Mouse (Mus musculus): ENCODE results near the gene Arid5a. TPM values are rescaled to one million over a fixed set of nuclear protein-coding genes. Genes with fewer than 3 reads are reported as not detected.
A peak's percentile ranks its signal among the peaks of the same experiment; 100 is the strongest.

The Arid5a gene
- polyA plus RNA-seq, 1 experiment from 2014 or later = 3.3 TPM

DNA sequence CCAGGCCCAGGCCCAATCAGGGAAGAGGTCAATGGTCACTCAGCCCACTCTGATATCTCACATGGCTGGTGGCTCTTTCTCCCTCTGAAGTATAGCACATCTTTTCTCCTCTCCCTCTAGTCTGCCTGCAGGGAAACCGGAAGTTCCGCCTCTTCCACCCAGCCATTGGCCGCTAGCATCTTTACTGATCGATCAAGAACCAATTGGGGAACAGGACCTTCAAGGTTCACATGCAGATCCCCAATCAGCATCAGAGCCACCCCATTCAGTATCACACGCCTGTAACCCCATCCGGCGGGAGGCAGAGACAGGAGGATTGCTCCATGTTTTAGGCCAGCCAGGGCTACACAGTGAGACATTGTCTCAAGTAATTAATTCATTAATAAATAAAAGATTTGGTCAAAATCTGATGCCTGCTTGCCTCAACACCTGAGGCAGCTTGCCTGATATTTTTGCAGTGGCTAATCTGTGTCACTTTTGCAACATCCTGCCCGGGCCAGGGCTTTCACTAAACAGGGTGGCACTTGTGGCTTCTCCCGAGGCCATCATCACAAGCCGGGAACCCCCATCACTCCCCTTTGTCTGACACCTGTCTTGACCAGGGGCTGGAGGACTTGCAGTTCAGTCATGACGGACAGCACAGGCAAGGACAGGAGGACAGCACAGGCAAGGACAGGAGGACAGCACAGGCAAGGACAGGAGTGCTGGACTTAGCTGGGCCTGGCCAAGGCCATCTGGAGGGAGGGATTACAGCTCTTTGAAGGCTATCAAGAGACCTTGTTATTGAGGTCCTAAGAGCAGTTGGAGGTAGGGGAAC, 7.6 kb downstream of the Arid5a start:
- Histone ChIP-seq H3K4me3 (no peak overlapping the region), H3K36me3 (replicated peaks) (peaks cover 7% of the 10 kb centered on the region; the same call in 1 of the 2 replicates), H3K9me3 (no peaks in the 10 kb centered on the region), H3K27me3 (replicated peaks; ENCODE audit: low read depth, poor library complexity, severe bottlenecking) (peaks cover 5% of the 10 kb centered on the region; the same call in 1 of the 2 replicates), H3K27ac (replicated peaks) (no peak overlapping the region), H3K4me1 (peaks cover 5% of the 10 kb centered on the region)
- 86% methylated on average over 11 of the region's 11 CpGs for WGBS
- DNase-seq (ENCODE audit: low spot score) = no peak

DNA sequence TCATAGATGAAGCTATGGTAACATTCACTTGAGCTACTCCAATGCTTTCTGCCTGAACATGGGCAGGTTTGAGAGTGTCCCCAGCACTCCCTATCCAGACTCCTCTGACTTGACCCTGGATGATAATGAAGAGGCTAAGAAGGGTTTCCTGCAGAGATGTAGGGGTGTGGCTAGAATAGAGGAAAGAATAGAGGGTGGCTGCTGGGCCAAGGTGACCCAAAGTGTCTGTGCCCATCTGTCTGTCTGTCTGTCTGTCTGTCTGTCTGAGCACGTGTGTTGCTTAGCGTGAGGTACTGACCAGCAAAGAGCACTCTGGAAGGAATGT, 8.2 kb downstream of the Arid5a start:
- 87% methylated on average over 2 of the region's 2 CpGs for WGBS
- H3K4me1 ChIP-seq = 0 out of 2 replicates have a peak, but pooled peaks cover 3% of the 10 kb centered on the region
- no peak overlapping the region for H3K27ac ChIP-seq (replicated peaks)
- H3K27me3 ChIP-seq (replicated peaks; ENCODE audit: low read depth, poor library complexity, severe bottlenecking) = no peaks in the 10 kb centered on the region
- H3K36me3 ChIP-seq (replicated peaks) = peaks cover 12% of the 10 kb centered on the region; the same call in 1 of the 2 replicates
- no peaks in the 10 kb centered on the region for H3K9me3 ChIP-seq
- no peak for DNase-seq (ENCODE audit: low spot score)
- H3K4me3 ChIP-seq = no peak overlapping the region

DNA sequence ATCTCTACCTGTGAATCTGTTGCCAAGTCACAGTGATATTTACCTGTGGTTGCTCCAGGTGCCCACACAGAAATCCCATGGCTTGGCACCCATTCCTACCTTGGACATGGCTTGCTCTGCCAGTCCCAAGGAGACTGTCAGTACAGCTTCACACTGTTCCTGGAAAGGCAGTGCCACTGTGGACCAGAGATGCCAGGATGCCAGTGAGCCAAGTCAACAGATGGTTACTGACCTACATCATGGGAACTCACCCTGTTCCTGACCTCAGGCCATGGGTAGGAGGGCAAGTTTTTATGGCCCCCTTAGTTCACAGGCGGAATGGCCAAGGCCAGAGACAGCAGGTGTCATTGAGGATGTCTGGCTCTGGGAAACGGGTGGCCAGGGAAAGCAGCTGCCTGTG, 13.6 kb downstream of the Arid5a start:
- peaks cover 29% of the 10 kb centered on the region for H3K4me1 ChIP-seq
- H3K9me3 ChIP-seq = no peaks in the 10 kb centered on the region
- H3K4me3 ChIP-seq = no peak overlapping the region
- H3K27ac ChIP-seq (replicated peaks) = no peak overlapping the region
- no peaks in the 10 kb centered on the region for H3K27me3 ChIP-seq (replicated peaks; ENCODE audit: low read depth, poor library complexity, severe bottlenecking)
- H3K36me3 ChIP-seq (replicated peaks) = peaks cover 23% of the 10 kb centered on the region
- DNase-seq (ENCODE audit: low spot score) = no peak
- 87% methylated on average over 2 of the region's 2 CpGs for WGBS

DNA sequence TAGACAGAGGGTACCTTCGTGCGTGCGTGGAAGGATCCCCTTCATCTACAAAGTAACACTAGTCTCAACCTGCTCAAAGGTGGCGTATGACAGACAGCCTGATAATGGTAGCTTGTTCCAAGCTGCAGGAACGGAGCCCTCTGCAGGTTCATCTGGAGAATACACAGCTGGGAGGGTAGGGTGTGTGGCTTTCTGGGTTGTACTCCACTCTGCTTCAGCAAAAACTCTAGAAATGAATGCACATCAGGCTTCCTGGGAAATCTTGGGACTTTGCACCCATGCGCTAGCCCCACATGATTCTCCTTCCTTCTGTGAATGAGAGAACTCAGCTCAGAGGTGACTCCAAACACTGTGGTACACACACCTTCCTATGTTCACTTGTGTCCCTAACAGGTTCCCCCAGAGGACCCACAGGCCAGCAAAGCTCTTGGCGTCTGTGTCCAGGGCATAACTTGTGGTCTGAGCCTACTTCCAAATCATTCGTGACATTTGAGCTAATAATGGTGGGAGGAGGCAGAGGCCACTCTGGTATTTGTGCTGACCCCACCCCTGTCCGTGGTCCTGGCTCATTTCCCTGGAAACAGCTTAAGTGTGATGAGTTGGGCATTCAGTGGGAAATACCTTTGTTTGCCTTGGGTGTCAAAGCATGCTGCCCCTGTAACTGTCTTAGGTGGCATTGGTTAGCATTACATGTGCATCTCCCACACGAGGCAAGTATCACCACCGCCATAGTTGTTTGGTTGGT, 14.5 kb downstream of the Arid5a start:
- H3K36me3 ChIP-seq (replicated peaks) = peaks cover 26% of the 10 kb centered on the region
- peaks cover 29% of the 10 kb centered on the region for H3K4me1 ChIP-seq
- H3K4me3 ChIP-seq = no peak overlapping the region
- no peak for DNase-seq (ENCODE audit: low spot score)
- H3K27me3 ChIP-seq (replicated peaks; ENCODE audit: low read depth, poor library complexity, severe bottlenecking) = no peaks in the 10 kb centered on the region
- no peaks in the 10 kb centered on the region for H3K9me3 ChIP-seq
- no peak overlapping the region for H3K27ac ChIP-seq (replicated peaks)
- 70% methylated on average over 11 of the region's 11 CpGs for WGBS

DNA sequence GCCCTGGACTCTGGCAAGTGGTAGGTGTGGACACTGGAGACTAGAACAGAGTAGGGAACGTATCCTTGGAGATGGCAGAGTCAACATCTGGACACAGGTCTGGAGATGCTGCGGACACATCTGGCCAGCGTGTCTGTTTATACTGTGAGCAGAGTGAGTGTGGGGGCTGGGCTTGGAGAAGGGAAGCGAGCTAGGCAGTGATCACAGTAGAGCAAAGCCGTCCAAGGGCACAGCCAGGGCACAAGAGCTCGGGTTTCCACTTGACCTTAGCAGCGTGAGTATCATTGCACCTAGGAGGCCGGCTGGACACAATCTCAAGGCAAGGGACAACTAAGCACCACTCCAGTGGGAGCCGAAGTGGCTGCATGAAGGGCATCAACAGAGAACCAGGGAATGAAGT, 15.5 kb downstream of the Arid5a start:
- H3K9me3 ChIP-seq = no peaks in the 10 kb centered on the region
- peaks cover 27% of the 10 kb centered on the region for H3K4me1 ChIP-seq
- no peak overlapping the region for H3K4me3 ChIP-seq
- H3K36me3 ChIP-seq (replicated peaks) = peaks cover 34% of the 10 kb centered on the region
- no peaks in the 10 kb centered on the region for H3K27me3 ChIP-seq (replicated peaks; ENCODE audit: low read depth, poor library complexity, severe bottlenecking)
- peak; percentile 30 for DNase-seq (ENCODE audit: low spot score)
- no peak overlapping the region for H3K27ac ChIP-seq (replicated peaks)
- 42% methylated on average over 9 of the region's 9 CpGs for WGBS

DNA sequence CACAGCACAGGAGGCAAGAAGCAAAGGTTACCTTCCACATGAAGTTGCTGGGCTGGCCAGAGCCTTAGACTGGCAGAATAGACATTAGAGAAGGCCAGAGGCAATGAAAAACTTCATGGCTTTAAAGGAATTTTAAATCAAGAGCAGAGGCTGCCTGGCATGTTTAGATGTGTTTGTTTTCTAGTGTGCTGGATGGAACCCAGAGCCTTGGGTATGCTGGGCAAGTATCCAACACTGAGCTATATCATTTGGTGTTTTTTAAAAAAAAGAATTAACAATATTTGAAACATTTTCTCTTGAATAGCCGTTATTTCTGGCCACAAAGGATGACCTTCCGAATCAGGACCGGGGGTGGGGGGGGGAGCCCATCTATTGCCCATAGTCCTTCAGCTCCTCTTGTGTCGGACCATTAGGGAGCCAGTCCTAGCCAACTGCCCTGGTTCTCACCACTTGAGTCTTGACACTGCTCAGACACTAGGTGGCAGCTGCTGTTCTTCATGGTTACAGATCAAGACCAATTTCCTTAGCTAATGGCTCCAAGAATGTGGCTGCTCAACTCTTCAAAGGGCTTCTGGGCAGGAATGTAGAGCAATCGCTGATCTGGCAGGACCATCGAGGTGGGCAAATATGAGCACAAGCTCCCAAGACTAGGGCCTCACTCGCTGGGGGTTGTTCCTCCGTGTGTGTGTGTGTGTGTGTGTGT, 16.4 kb downstream of the Arid5a start:
- WGBS = 50% methylated on average over 8 of the region's 8 CpGs
- DNase-seq (ENCODE audit: low spot score) = peak; percentile 47
- H3K36me3 ChIP-seq (replicated peaks) = peaks cover 35% of the 10 kb centered on the region
- no peaks in the 10 kb centered on the region for H3K9me3 ChIP-seq
- H3K27me3 ChIP-seq (replicated peaks; ENCODE audit: low read depth, poor library complexity, severe bottlenecking) = no peaks in the 10 kb centered on the region
- H3K4me1 ChIP-seq = peaks cover 27% of the 10 kb centered on the region
- H3K4me3 ChIP-seq = no peak overlapping the region
- no peak overlapping the region for H3K27ac ChIP-seq (replicated peaks)

DNA sequence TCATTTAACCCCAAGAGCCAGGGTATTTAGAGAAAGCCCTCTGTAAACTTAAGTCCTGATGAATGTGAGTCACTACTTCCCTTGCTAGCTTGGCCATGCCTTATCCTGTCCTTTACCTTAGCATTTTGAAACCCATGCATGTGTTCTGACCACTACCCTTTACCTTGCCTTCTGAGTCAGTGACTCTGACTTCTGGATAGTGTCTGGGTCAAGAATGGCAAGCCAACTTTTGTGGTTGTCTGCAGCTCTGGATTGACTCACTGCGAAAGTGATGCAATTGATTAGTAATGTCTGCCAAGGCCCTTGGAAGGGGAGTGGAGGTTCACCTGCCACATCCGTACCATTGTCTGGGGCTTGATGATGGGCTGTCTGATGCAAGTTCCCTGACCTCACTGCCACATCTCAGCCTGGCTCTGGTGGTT, 18.4 kb downstream of the Arid5a start:
- Histone ChIP-seq H3K9me3 (no peaks in the 10 kb centered on the region), H3K4me1 (peaks cover 27% of the 10 kb centered on the region), H3K4me3 (no peak overlapping the region), H3K27me3 (replicated peaks; ENCODE audit: low read depth, poor library complexity, severe bottlenecking) (no peaks in the 10 kb centered on the region), H3K36me3 (replicated peaks) (peaks cover 38% of the 10 kb centered on the region), H3K27ac (replicated peaks) (no peak overlapping the region)
- WGBS = 89% methylated on average over 2 of the region's 2 CpGs
- no peak for DNase-seq (ENCODE audit: low spot score)

DNA sequence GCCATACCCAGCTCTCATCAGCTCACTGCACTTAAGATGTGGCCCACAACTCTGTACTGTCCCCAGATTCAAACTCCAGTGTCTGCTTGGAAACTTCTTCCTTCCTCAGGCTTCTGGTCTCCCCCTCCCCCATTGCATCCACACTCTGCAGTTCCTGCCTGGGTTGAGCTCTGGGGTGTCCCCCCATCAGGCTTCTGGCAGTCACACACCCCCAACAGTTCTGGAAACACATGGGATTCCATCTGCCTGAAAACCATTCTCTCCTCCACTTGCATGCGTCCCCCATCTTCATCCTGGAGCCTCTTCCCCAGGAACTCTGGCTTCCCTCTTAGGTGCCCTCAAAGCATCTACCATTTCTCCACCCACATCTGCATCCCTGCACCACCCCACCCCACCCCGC, 19.3 kb downstream of the Arid5a start:
- Histone ChIP-seq H3K4me3 (no peak overlapping the region), H3K27ac (replicated peaks) (no peak overlapping the region)

DNA sequence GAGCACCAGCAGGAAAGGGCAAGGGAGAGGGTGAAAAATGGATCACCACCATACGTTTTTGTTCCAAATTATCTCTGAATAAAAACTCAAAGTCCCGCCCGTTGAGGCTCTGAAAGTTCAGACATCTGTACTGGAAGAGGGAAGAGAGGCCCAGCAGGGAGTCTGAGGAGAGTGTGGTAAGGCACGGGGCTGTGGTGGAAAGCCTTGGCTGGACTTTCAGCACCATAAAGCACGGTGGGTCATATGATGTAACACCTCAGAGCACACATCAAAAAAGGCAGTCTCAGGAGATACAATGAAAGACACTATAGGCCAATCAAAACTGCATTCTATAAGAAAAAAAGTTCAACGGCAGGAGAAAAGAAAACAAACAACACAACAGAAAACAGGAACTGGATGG, 24.2 kb downstream of the Arid5a start:
- Histone ChIP-seq H3K27me3 (replicated peaks; ENCODE audit: low read depth, poor library complexity, severe bottlenecking) (no peaks in the 10 kb centered on the region), H3K36me3 (replicated peaks) (peaks cover 65% of the 10 kb centered on the region), H3K27ac (replicated peaks) (no peak overlapping the region), H3K4me3 (no peak overlapping the region), H3K9me3 (no peaks in the 10 kb centered on the region), H3K4me1 (no peaks in the 10 kb centered on the region)
- no peak for DNase-seq (ENCODE audit: low spot score)
- 80% methylated on average over 6 of the region's 6 CpGs for WGBS

More for the DNA sequence above, 19.3 kb downstream of the Arid5a start:
- WGBS = 84% methylated on average over 2 of the region's 2 CpGs
- no peaks in the 10 kb centered on the region for H3K9me3 ChIP-seq
- peaks cover 24% of the 10 kb centered on the region for H3K4me1 ChIP-seq
- DNase-seq (ENCODE audit: low spot score) = no peak
- H3K27me3 ChIP-seq (replicated peaks; ENCODE audit: low read depth, poor library complexity, severe bottlenecking) = no peaks in the 10 kb centered on the region
- peaks cover 45% of the 10 kb centered on the region for H3K36me3 ChIP-seq (replicated peaks)

DNA sequence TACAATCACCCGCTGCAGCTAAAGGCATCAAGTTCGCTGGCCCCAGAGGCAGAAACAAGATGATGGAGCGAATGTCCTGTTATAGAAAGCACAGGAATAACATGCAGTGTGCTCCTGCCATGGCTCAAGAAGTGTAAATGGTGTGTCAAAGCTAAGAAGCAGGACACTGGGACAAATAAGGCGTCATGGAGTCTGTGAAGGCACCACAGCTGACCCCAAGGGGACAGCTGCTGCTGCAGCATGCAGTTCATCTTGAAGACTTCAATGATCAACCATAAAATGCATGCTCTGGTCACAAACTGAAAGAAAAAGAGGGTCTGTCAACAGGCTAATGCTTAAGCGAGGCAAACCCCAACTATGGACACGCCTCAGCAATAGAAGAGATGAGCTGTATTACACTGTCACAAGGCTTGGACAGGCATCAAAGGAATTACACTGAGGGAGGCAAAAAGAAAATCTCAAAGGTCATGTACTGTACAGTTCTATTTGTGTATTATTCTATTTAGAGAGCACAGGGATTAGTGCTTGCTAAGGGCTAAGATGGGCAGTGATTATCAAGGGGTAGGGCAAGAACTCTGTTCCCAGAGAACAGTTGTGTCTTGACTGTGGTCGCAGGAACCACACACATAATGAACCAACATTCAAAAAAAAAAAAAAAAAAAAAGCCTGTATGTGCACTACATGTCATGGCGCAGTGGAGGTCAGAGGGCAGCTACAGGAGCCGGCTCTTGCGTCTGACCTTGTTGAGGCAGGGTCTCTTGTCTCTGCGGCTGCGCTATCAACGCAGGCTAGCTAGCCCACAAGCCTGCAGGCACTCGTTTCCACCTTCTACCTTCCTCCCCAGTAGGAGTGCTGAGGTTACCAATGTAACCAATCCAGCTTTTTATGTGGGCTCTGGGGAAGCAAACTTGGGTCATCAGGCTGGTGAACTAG, 25.7 kb downstream of the Arid5a start:
- Histone ChIP-seq H3K27me3 (replicated peaks; ENCODE audit: low read depth, poor library complexity, severe bottlenecking) (no peaks in the 10 kb centered on the region), H3K9me3 (no peaks in the 10 kb centered on the region), H3K27ac (replicated peaks) (no peak overlapping the region), H3K4me3 (no peak overlapping the region), H3K36me3 (replicated peaks) (peaks cover 70% of the 10 kb centered on the region), H3K4me1 (no peaks in the 10 kb centered on the region)
- 79% methylated on average over 14 of the region's 14 CpGs for WGBS
- DNase-seq (ENCODE audit: low spot score) = no peak

DNA sequence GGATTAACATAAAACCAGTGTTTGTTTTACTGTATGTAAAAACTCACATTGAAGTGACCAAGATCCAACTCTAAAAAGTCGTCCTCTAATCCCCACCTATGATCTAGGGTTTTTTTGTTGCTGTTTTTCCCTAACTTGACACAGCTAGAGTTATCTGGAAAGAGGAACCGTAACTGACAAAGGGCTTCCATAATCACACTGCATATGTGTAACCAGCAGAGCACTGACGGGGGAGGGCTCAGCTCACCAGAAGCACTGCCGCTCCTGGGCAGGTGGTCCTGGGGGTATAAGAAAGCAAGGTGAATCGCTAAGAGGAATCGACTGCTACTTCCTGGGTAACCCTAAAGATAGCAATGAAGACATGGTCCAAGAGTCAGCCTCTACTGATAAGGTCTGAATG, 35.0 kb downstream of the Arid5a start:
- DNase-seq (ENCODE audit: low spot score) = no peak
- H3K4me3 ChIP-seq = no peak overlapping the region
- no peak overlapping the region for H3K27ac ChIP-seq (replicated peaks)
- H3K27me3 ChIP-seq (replicated peaks; ENCODE audit: low read depth, poor library complexity, severe bottlenecking) = no peaks in the 10 kb centered on the region
- H3K9me3 ChIP-seq = no peaks in the 10 kb centered on the region
- H3K4me1 ChIP-seq = no peaks in the 10 kb centered on the region
- H3K36me3 ChIP-seq (replicated peaks) = peaks cover 100% of the 10 kb centered on the region
- WGBS = 93% methylated on average over 6 of the region's 6 CpGs

DNA sequence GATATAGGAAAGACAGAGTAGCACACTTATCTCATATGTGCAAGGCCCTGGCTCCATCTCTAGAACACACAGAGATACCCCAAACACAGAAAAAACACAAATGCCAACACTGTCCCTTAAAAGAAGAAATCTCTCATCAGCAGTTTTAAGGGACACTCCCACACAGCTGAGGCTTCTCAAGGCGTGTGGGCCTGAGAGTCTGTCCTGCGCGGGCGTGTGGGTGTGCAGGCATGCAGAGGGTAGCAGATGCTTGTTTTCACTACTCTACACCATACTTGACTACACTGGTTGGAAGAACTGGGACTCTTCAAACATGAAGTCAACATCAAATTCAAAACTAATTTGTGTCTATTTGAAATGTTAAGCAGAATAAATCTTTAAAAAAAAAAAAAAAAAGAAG, 44.8 kb downstream of the Arid5a start:
- peaks cover 98% of the 10 kb centered on the region for H3K36me3 ChIP-seq (replicated peaks)
- no peaks in the 10 kb centered on the region for H3K9me3 ChIP-seq
- H3K27me3 ChIP-seq (replicated peaks; ENCODE audit: low read depth, poor library complexity, severe bottlenecking) = no peaks in the 10 kb centered on the region
- no peak overlapping the region for H3K4me3 ChIP-seq
- H3K4me1 ChIP-seq = no peaks in the 10 kb centered on the region
- H3K27ac ChIP-seq (replicated peaks) = no peak overlapping the region
- WGBS = 94% methylated on average over 4 of the region's 4 CpGs
- DNase-seq (ENCODE audit: low spot score) = no peak

Measured in embryonic facial prominence, embryonic 10.5 days (tissue).